Mouse (Mus musculus) forebrain, postnatal 0 days (tissue): Measurements from ENCODE around the gene Opn5. TPM values are rescaled to one million over a fixed set of nuclear protein-coding genes. Genes with fewer than 3 reads are reported as not detected.
A peak's percentile ranks its signal among the peaks of the same experiment; 100 is the strongest.

ENCODE experiments used
- ATAC-seq: fragments of 200-750 bp; cut with Nextera tagmentation; 2 replicates; pipeline ENCODE4 v1.8.0; 2017; ENCODE audit warnings: mild to moderate bottlenecking, moderate library complexity
- DNase-seq: peaks from one replicate; pipeline ENCODE4 v3.0.0-alpha.2; 2015
- H3K27ac ChIP-seq: fragments of 300-500 bp; sonication (generic); 2 replicates; pipeline ENCODE4 v1.5.1; 2014; ENCODE audit warnings: low read depth, mild to moderate bottlenecking, antibody characterized with exemption, low read length, moderate library complexity, mixed read lengths
- H3K27me3 ChIP-seq: fragments of 300-500 bp; sonication (generic); 2 replicates; pipeline ENCODE4 v1.6.1; 2014; ENCODE audit warnings: mild to moderate bottlenecking, low read length, mixed read lengths; ENCODE audit not compliant: insufficient read depth
- H3K36me3 ChIP-seq: fragments of 300-500 bp; sonication (generic); 2 replicates; pipeline ENCODE4 v1.6.1; 2014; ENCODE audit warnings: mild to moderate bottlenecking, moderate library complexity; ENCODE audit not compliant: insufficient read depth
- H3K4me1 ChIP-seq: fragments of 300-500 bp; sonication (generic); 2 replicates; pipeline ENCODE4 v1.6.1; 2014; ENCODE audit warnings: antibody characterized with exemption; ENCODE audit not compliant: insufficient read depth
- H3K4me2 ChIP-seq: fragments of 300-500 bp; sonication (generic); 2 replicates; pipeline ENCODE4 v1.6.1; 2014; ENCODE audit warnings: low read depth, mild to moderate bottlenecking, moderate library complexity
- H3K4me3 ChIP-seq: fragments of 300-500 bp; sonication (generic); 2 replicates; pipeline ENCODE4 v1.5.1; 2014; ENCODE audit warnings: low read depth, low read length, mixed read lengths
- H3K9ac ChIP-seq: fragments of 300-500 bp; sonication (generic); 2 replicates; pipeline ENCODE4 v1.6.1; 2014; ENCODE audit warnings: mild to moderate bottlenecking
- H3K9me3 ChIP-seq: fragments of 300-500 bp; sonication (generic); 2 replicates; pipeline ENCODE4 v1.6.1; 2016; ENCODE audit warnings: low read length
- CTCF ChIP-seq: sonication (generic); IDR thresholded peaks from 2 replicates; pipeline ENCODE4 v1.5.1; 2016; ENCODE audit warnings: antibody characterized with exemption, control low read depth, low read depth
- WGBS: fragments of 180-500 bp; shearing (Covaris S2); extraction: QIAGEN DNeasy Blood & Tissue Kit; methylation state at CpG from one replicate; pipeline ENCODE4 v1.1.7; 2014; 5-methylcytosine and 5-hydroxymethylcytosine counted together
- polyA plus RNA-seq: library from polyadenylated mRNA; unstranded; fragments of >200 nt; fragmentation: Nextera tagmentation; extraction: Ambion mirVana; gene quantifications from 2 replicates; pipeline ENCODE4 v1.2.1, GENCODE M21; 2015
- total RNA-seq: library from RNA; depleted of rRNA; stranded (reverse); fragments of >200 nt; gene quantifications from 2 replicates; pipeline ENCODE4 v1.2.3, GENCODE M21; 2014; rRNA removed

The Opn5 gene
- total RNA-seq (0.14 and 0.31 TPM in 2 replicates), polyA plus RNA-seq (0.08 and 0.10 TPM in 2 replicates)

- 83% methylated on average over 8 of the region's 8 CpGs for WGBS
- Histone ChIP-seq H3K4me2 (no peak within 1 kb of the TSS), H3K9ac (no peak within 1 kb of the TSS), H3K27ac (no peak within 1 kb of the TSS), H3K27me3 (no peaks in the 10 kb centered on the region), H3K9me3 (no peaks in the 10 kb centered on the region), H3K4me1 (no peaks in the 10 kb centered on the region), H3K36me3 (no peaks in the 10 kb centered on the region), H3K4me3 (no peak within 1 kb of the TSS)
- ATAC-seq (no peak), DNase-seq (no peak)
- TF ChIP-seq CTCF: no peak
Measured at GRCm38 (mm10) chr17:42611295-42611694, at the start of gene Opn5. Gene Opn5, minus strand, starts transcription at chr17:42611395.

- no peak overlapping the region for H3K4me3 ChIP-seq
- WGBS: 21% methylated on average over 14 of the region's 14 CpGs
- no peaks in the 10 kb centered on the region for H3K36me3 ChIP-seq
- ATAC-seq: peak; percentile 80
- peak overlapping the region; percentile 23; the same call in 1 of the 2 replicates for H3K4me2 ChIP-seq
- no peaks in the 10 kb centered on the region for H3K4me1 ChIP-seq
- no peak overlapping the region for H3K9ac ChIP-seq
- TF ChIP-seq CTCF: peak; percentile 83
- peak; percentile 60 for DNase-seq
- no peak overlapping the region for H3K27ac ChIP-seq
- no peaks in the 10 kb centered on the region for H3K27me3 ChIP-seq
- H3K9me3 ChIP-seq: no peaks in the 10 kb centered on the region
Measured at GRCm38 (mm10) chr17:42658634-42659422, 47.6 kb upstream of the Opn5 start.

DNA sequence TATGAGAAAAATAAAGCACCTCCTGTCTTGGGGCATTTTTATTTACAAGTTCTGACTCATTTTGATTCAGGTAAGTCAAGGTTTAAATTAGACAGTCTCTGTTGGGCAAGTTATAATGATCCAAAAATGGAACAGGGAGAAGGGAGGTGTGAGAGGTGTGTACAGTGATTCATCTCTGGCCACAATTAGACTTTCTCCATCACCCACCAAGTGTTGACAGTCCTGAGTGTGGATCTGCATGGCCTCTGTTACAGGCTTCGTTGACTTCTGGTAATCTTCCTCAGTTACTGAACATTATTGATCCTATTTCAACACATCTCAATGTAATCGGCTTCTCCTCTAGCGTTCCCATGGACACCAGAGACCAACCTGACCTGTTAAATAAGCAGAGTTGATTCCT, 32.2 kb upstream of the Opn5 start:
- H3K4me3 ChIP-seq: no peak overlapping the region
- no peak for ATAC-seq
- no peaks in the 10 kb centered on the region for H3K36me3 ChIP-seq
- no peaks in the 10 kb centered on the region for H3K9me3 ChIP-seq
- no peak for DNase-seq
- no peak overlapping the region for H3K9ac ChIP-seq
- no peaks in the 10 kb centered on the region for H3K4me1 ChIP-seq
- no peak for TF ChIP-seq CTCF
- no peak overlapping the region for H3K27ac ChIP-seq
- 88% methylated on average over 3 of the region's 3 CpGs for WGBS
- H3K4me2 ChIP-seq: no peak overlapping the region
- H3K27me3 ChIP-seq: no peaks in the 10 kb centered on the region

GRCm38 (mm10) chr17:42630206-42630605, 19.0 kb upstream of the Opn5 start:
- no peaks in the 10 kb centered on the region for H3K27me3 ChIP-seq
- no peak for TF ChIP-seq CTCF
- DNase-seq: no peak
- H3K9me3 ChIP-seq: no peaks in the 10 kb centered on the region
- ATAC-seq: no peak
- 86% methylated on average over 2 of the region's 2 CpGs for WGBS
- H3K36me3 ChIP-seq: no peaks in the 10 kb centered on the region
- H3K9ac ChIP-seq: no peak overlapping the region
- no peak overlapping the region for H3K27ac ChIP-seq
- no peak overlapping the region for H3K4me3 ChIP-seq
- H3K4me2 ChIP-seq: no peak overlapping the region
- no peaks in the 10 kb centered on the region for H3K4me1 ChIP-seq

GRCm38 (mm10) chr17:42613043-42613737, 2.0 kb upstream of the Opn5 start:
- 31% methylated on average over 6 of the region's 6 CpGs for WGBS
- DNase-seq: peak; percentile 81
- H3K4me3 ChIP-seq: no peak overlapping the region
- peak; percentile 75 for ATAC-seq
- no peaks in the 10 kb centered on the region for H3K27me3 ChIP-seq
- TF ChIP-seq CTCF: peak; percentile 85
- H3K27ac ChIP-seq: no peak overlapping the region
- H3K9me3 ChIP-seq: no peaks in the 10 kb centered on the region
- H3K4me1 ChIP-seq: no peaks in the 10 kb centered on the region
- no peak overlapping the region for H3K4me2 ChIP-seq
- H3K9ac ChIP-seq: no peak overlapping the region
- no peaks in the 10 kb centered on the region for H3K36me3 ChIP-seq

DNA sequence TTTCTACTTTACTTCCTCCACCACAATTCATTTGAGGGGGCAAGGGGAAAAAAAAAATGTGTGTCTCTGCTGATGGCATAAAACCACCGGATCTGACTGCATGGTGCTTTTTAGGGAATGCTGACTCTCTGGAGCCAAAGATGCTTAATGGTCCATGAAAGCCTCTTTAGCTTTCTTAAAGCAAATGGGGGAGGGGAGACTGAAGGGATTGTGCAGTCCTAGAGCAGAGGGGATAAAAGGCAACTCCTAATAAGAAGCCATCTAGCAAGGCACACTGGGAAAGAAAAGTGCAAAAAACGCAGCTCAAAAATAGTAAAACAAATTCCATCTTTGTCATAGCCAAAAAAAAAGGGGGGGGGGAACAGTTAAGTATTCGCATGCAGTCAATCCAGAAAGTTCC, 2.9 kb downstream of the Opn5 start:
- Histone ChIP-seq H3K4me3 (no peak overlapping the region), H3K27ac (no peak overlapping the region), H3K36me3 (no peaks in the 10 kb centered on the region), H3K4me1 (no peaks in the 10 kb centered on the region), H3K9me3 (no peaks in the 10 kb centered on the region), H3K4me2 (no peak overlapping the region), H3K9ac (no peak overlapping the region), H3K27me3 (no peaks in the 10 kb centered on the region)
- TF ChIP-seq CTCF: no peak
- WGBS: 15% methylated on average over 3 of the region's 3 CpGs
- DNase-seq: no peak
- ATAC-seq: no peak
